Mouse (Mus musculus) neural tube, embryonic 15.5 days (tissue): ENCODE measurements around the gene Abhd4. TPM values are rescaled to one million over a fixed set of nuclear protein-coding genes. Genes with fewer than 3 reads are reported as not detected.

ENCODE experiments used
- ATAC-seq: fragments of 200-750 bp; cut with Nextera tagmentation; 2 replicates; pipeline ENCODE4 v1.8.0; 2017; ENCODE audit warnings: mild to moderate bottlenecking, moderate TSS enrichment, moderate library complexity; ENCODE audit not compliant: low FRiP score
- H3K27ac ChIP-seq: fragments of 300-500 bp; sonication (generic); replicated peaks from 2 replicates; pipeline ENCODE4 v1.5.1; 2015; ENCODE audit warnings: mild to moderate bottlenecking, inconsistent platforms
- H3K27me3 ChIP-seq: fragments of 300-500 bp; sonication (generic); replicated peaks from 2 replicates; pipeline ENCODE4 v1.6.1; 2015; ENCODE audit warnings: inconsistent platforms
- H3K36me3 ChIP-seq: fragments of 300-500 bp; sonication (generic); 2 replicates; pipeline ENCODE4 v1.6.1; 2015; ENCODE audit warnings: inconsistent platforms
- H3K4me1 ChIP-seq: fragments of 300-500 bp; sonication (generic); 2 replicates; pipeline ENCODE4 v1.6.1; 2015; ENCODE audit warnings: inconsistent platforms
- H3K4me2 ChIP-seq: fragments of 300-500 bp; sonication (generic); 2 replicates; pipeline ENCODE4 v1.6.1; 2015; ENCODE audit warnings: inconsistent platforms, mild to moderate bottlenecking, moderate library complexity
- H3K4me3 ChIP-seq: fragments of 300-500 bp; sonication (generic); replicated peaks from 2 replicates; pipeline ENCODE4 v1.5.1; 2015; ENCODE audit warnings: mild to moderate bottlenecking, inconsistent platforms
- H3K9ac ChIP-seq: fragments of 300-500 bp; sonication (generic); replicated peaks from 2 replicates; pipeline ENCODE4 v1.6.1; 2015; ENCODE audit warnings: mild to moderate bottlenecking, inconsistent platforms
- H3K9me3 ChIP-seq: fragments of 300-500 bp; sonication (generic); replicated peaks from 2 replicates; pipeline ENCODE4 v1.6.1; 2016; ENCODE audit warnings: inconsistent platforms
- WGBS: fragments of 180-500 bp; shearing (Covaris S2); methylation state at CpG from one replicate; pipeline ENCODE4 v1.1.7; 2015; ENCODE audit warnings: mixed read lengths; 5-methylcytosine and 5-hydroxymethylcytosine counted together
- polyA plus RNA-seq: library from polyadenylated mRNA; unstranded; fragments of >200 nt; fragmentation: Nextera tagmentation; extraction: Ambion mirVana; gene quantifications from 2 replicates; pipeline ENCODE4 v1.2.1, GENCODE M21; 2015

Gene Abhd4
- polyA plus RNA-seq, 1 experiment from 2014 or later, result 54.0 TPM

DNA sequence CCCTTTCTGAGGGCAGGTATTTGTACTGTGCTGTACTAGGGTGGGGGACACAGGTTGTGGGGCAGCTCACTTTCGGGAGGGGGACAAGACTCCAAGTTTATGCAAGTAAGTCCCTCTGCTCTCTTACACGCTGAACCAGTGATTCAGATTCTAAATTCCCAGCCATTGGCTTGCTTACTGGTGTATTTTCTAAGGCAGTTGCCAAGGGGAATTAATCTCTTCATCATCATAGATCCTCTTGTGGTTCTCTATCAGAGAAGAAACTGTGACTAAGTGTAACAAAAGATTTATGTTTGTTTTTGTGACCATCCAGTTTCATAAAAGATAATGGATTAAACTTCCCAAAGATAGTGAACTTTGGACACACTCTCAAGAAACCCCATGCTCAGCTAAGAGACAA lies 40.3 kb upstream of the Abhd4 start:
- Histone ChIP-seq H3K9ac (no peak overlapping the region), H3K36me3 (no peaks in the 10 kb centered on the region), H3K27ac (no peak overlapping the region), H3K4me2 (no peak overlapping the region), H3K4me1 (peaks cover 6% of the 10 kb centered on the region; the same call in 1 of the 2 replicates), H3K9me3 (no peaks in the 10 kb centered on the region), H3K27me3 (no peaks in the 10 kb centered on the region), H3K4me3 (no peak overlapping the region)
- ATAC-seq, result no peak
- WGBS, result 90% methylated on average over 2 of the region's 2 CpGs

DNA sequence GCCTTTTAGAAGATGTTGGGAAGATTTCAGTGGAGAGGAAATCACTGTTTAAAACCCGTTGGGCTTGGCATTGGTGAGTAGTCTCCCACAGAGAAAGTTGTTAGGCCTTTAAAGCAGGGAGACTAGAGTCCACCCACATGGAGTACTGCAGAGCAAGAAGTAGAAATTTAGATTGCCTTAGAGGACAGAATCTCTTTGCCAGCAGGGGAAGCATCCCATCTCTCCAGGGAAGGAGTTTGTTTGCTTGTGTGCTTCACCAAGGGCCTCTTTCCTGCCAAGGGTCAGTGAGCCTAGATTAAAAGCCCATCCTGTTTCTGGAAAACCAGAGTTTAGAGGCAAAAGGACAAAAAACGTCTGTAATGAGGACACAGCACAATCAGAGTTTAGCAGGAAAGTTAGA lies 39.5 kb upstream of the Abhd4 start:
- H3K36me3 ChIP-seq, result no peaks in the 10 kb centered on the region
- H3K9me3 ChIP-seq, result no peaks in the 10 kb centered on the region
- H3K4me3 ChIP-seq, result no peak overlapping the region
- H3K27ac ChIP-seq, result no peak overlapping the region
- no peaks in the 10 kb centered on the region for H3K27me3 ChIP-seq
- no peak overlapping the region for H3K9ac ChIP-seq
- ATAC-seq, result no peak
- 44% methylated on average over 2 of the region's 2 CpGs for WGBS
- peaks cover 12% of the 10 kb centered on the region for H3K4me1 ChIP-seq
- H3K4me2 ChIP-seq, result no peak overlapping the region

DNA sequence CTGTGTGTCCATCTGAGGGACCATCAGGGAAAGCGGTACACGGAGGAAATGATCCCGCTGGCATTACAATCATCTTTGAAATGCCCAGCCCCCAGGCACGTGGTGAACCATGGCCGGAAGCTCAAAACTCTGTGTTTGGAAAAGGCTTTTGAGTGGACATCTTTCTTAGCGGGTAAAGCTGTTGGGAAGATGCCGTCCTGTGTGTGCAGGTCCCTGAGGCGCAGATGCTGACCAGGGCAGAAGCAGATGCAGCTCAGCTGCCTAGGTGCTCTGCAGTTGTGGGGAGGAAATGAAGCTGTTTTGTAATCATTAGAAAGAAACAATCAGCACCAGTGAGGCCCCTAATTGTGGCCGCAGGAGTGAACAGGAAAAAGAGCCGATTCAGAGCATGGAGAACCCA lies 39.1 kb upstream of the Abhd4 start:
- Histone ChIP-seq H3K9me3 (no peaks in the 10 kb centered on the region), H3K27me3 (no peaks in the 10 kb centered on the region), H3K9ac (no peak overlapping the region), H3K4me2 (no peak overlapping the region), H3K36me3 (no peaks in the 10 kb centered on the region), H3K4me1 (peaks cover 13% of the 10 kb centered on the region), H3K27ac (no peak overlapping the region), H3K4me3 (no peak overlapping the region)
- 71% methylated on average over 10 of the region's 10 CpGs for WGBS
- no peak for ATAC-seq

DNA sequence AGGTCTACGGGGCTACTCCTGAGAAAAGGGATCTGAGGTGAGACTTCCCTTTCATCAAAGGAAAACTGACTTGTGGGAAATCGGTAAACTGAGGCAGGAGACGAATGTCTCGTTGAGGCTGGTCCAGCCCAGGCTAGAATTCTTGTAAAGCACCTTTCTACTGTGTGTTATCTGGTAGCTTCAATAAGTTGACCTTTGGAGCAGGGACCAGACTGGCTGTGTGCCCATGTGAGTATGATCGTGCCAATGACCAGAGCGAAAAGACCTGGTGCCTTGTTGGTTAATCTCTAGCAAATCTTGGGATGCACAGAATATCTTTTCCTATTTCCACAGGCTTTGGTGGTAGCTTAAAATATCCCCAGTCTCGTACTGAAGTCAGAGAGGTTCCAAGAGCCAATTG lies 37.9 kb upstream of the Abhd4 start:
- H3K36me3 ChIP-seq, result no peaks in the 10 kb centered on the region
- no peak overlapping the region for H3K4me3 ChIP-seq
- H3K9ac ChIP-seq, result no peak overlapping the region
- H3K4me2 ChIP-seq, result no peak overlapping the region
- H3K4me1 ChIP-seq, result peaks cover 13% of the 10 kb centered on the region
- H3K27ac ChIP-seq, result no peak overlapping the region
- WGBS, result 90% methylated on average over 7 of the region's 7 CpGs
- H3K9me3 ChIP-seq, result no peaks in the 10 kb centered on the region
- no peak for ATAC-seq
- no peaks in the 10 kb centered on the region for H3K27me3 ChIP-seq

DNA sequence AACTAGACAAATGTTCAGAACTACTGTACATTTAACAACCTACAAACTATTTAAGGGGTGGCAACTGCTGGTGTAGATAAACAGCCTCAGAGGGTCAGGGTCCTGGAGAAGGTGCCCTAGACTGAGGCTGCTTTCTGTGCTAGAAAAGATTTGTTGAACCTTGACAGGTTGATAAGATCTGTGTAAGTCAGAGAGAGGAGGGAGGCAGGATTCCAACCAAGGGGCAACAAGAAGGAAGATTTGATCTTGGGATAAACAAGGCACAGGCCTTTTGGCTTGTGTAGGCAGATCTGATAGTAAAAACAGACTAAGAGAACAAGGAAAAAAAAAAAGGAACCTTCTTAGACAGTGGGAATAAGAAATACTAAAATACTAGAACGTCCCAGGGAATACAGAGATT lies 35.8 kb upstream of the Abhd4 start:
- H3K27me3 ChIP-seq, result no peaks in the 10 kb centered on the region; the same call in 1 of the 2 replicates
- H3K4me1 ChIP-seq, result peaks cover 13% of the 10 kb centered on the region
- H3K4me2 ChIP-seq, result no peak overlapping the region
- H3K4me3 ChIP-seq, result no peak overlapping the region
- no peaks in the 10 kb centered on the region for H3K36me3 ChIP-seq
- WGBS, result 78% methylated on average over 1 of the region's 1 CpGs
- no peak for ATAC-seq
- H3K9me3 ChIP-seq, result no peaks in the 10 kb centered on the region
- no peak overlapping the region for H3K27ac ChIP-seq
- H3K9ac ChIP-seq, result no peak overlapping the region

DNA sequence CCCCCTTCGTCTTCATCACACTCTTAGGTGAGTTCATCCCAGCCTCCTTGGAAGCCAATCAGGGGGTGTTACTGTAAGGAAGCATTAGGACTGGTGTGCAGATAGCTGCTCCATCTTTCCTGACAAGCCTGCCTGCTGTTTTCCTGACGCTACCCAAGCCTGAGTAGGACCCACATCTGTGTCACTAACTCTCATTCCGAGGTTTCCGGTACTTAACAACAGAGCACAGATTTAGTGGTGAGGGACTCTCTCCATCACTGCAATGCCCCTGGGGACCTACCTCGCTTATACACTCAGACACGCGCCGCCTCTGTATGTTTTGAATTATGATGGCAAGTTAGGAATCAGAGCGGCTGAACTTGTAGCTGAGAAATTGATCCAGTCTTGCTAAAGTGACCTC lies 35.3 kb upstream of the Abhd4 start:
- no peaks in the 10 kb centered on the region; the same call in 1 of the 2 replicates for H3K27me3 ChIP-seq
- no peaks in the 10 kb centered on the region for H3K9me3 ChIP-seq
- no peak overlapping the region for H3K9ac ChIP-seq
- H3K36me3 ChIP-seq, result no peaks in the 10 kb centered on the region
- H3K4me3 ChIP-seq, result no peak overlapping the region
- H3K4me2 ChIP-seq, result no peak overlapping the region
- WGBS, result 61% methylated on average over 9 of the region's 9 CpGs
- no peak for ATAC-seq
- H3K4me1 ChIP-seq, result peaks cover 13% of the 10 kb centered on the region
- no peak overlapping the region for H3K27ac ChIP-seq

DNA sequence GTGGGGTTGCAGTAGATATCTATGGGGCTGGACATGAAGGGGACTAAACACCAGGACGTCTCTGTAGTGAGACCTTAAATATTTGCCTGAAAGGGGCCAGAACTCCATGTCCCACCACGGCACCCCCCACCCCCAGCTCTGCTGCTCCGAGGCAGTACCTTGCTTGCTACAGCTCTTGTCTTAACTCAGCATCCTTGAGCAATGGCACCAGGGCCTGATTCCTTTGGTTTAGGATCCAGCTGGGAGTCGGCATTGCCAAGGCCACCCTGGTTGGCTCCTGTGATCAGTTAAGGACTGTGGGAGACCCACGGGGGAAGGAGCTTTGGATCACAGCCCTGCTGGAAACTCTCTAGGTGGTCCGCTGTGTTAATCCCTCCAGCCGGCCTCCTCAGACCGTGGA lies 34.7 kb upstream of the Abhd4 start:
- no peaks in the 10 kb centered on the region for H3K9me3 ChIP-seq
- no peaks in the 10 kb centered on the region; the same call in 1 of the 2 replicates for H3K27me3 ChIP-seq
- H3K36me3 ChIP-seq, result no peaks in the 10 kb centered on the region
- no peak overlapping the region for H3K27ac ChIP-seq
- WGBS, result 69% methylated on average over 8 of the region's 8 CpGs
- no peak overlapping the region for H3K9ac ChIP-seq
- no peak overlapping the region for H3K4me3 ChIP-seq
- H3K4me2 ChIP-seq, result no peak overlapping the region
- H3K4me1 ChIP-seq, result peaks cover 13% of the 10 kb centered on the region
- no peak for ATAC-seq

DNA sequence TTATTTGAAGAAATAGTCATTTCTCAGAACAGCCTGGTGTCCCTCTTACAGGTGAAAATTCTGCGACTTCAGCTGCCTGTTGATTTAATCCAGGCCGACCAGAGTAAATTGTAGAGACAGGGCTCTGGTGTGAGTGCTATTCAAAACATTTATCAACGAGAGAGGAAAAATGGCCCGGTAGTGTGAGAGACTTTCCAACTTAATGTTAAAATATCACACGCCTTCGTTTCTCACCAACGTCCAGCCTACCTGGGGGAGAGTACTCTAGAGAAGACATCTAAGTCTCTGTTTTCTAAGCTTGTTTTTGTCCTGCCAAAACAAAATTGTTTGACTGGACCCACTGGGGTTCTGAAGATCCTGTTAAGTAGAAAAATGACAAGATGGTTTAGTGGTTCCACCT lies 34.1 kb upstream of the Abhd4 start:
- Histone ChIP-seq H3K4me2 (no peak overlapping the region), H3K36me3 (no peaks in the 10 kb centered on the region), H3K9me3 (no peaks in the 10 kb centered on the region), H3K27ac (no peak overlapping the region), H3K27me3 (no peaks in the 10 kb centered on the region; the same call in 1 of the 2 replicates), H3K4me3 (no peak overlapping the region), H3K9ac (no peak overlapping the region), H3K4me1 (peaks cover 16% of the 10 kb centered on the region)
- WGBS, result 89% methylated on average over 7 of the region's 7 CpGs
- no peak for ATAC-seq

DNA sequence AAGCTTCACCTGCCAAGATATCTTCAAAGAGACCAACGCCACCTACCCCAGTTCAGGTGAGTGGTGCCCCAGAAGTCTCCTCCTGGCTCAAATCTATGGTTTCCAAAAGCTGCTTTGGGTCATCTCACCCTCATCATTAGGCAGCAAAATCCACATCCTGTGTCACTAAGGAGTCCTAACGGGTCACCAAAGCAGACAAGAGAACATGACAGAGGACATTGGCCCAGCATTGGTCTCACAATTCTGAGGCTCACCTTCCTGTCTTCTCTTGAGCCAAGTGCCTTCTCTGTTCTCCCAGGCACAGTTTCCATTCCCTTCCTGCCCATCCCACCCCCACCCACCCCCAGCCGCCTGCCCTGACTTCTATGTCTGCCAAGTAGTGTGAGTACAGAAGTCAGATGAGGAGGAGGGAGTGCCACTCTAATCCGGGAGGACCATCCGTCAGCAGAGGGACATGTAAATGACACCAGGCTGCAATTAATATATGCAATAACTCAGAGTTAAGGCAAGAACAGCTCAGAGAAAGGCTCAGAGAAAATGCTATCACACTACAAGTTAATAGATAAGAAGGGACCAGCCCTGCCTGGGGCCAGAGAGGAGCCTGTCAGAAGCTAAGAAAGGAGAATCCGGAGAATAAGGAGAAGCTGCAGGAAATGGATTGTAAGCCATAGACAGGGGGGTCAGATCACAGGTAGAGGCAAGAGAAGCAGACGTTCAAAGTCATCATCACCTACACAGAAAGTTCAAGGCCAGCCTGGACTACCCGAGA lies 33.1 kb upstream of the Abhd4 start:
- WGBS, result 84% methylated on average over 8 of the region's 8 CpGs
- H3K9ac ChIP-seq, result no peak overlapping the region
- no peaks in the 10 kb centered on the region for H3K9me3 ChIP-seq
- no peak for ATAC-seq
- no peaks in the 10 kb centered on the region; the same call in 1 of the 2 replicates for H3K27me3 ChIP-seq
- peaks cover 23% of the 10 kb centered on the region for H3K4me1 ChIP-seq
- no peak overlapping the region for H3K27ac ChIP-seq
- no peak overlapping the region for H3K4me3 ChIP-seq
- H3K4me2 ChIP-seq, result no peak overlapping the region
- no peaks in the 10 kb centered on the region for H3K36me3 ChIP-seq

DNA sequence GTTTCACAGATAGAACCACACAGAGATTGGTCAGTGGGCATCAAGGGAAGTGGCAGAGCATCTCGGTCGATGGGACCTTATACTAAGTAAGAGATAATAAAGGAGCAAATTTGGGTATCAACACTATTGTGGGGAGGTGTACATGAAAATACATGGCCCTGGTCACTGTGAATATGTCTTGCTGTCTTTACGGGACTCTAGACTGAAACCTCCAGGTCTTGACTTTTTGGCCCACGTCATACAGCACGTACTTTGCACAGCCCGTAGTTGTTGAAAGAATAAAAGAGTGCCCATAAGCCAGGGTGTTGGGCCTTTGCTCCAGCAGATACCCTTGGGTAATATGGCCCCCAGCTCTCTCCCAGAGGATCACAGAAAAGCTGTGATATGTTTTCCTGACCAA lies 32.3 kb upstream of the Abhd4 start:
- H3K27me3 ChIP-seq, result no peaks in the 10 kb centered on the region; the same call in 1 of the 2 replicates
- peaks cover 25% of the 10 kb centered on the region for H3K4me1 ChIP-seq
- no peak overlapping the region for H3K9ac ChIP-seq
- no peak overlapping the region for H3K4me3 ChIP-seq
- no peaks in the 10 kb centered on the region for H3K9me3 ChIP-seq
- H3K36me3 ChIP-seq, result no peaks in the 10 kb centered on the region
- no peak for ATAC-seq
- no peak overlapping the region for H3K27ac ChIP-seq
- no peak overlapping the region for H3K4me2 ChIP-seq
- WGBS, result 98% methylated on average over 6 of the region's 6 CpGs

DNA sequence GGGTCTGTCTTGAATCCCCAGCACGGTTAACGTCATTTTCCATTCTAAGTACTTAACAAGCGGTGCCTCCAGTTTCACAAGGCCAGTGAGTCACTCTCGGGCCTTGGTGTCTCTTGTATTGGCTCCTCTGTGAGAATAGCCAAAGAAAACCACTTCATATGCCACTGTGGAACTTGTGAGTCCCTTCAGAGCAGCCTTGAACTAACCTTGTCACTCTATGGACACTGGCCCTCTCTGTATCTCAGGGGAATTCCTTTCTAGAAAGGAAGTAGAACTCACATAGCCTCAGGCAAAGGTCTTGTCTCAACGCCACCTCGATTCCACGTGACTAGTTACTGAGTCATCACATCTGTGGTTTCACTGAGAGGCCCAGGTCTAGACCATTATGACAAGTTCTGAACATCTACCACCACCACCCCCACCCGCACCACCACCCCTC lies 31.7 kb upstream of the Abhd4 start:
- Histone ChIP-seq H3K36me3 (no peaks in the 10 kb centered on the region), H3K4me2 (no peak overlapping the region), H3K27ac (no peak overlapping the region), H3K4me3 (no peak overlapping the region), H3K27me3 (no peaks in the 10 kb centered on the region; the same call in 1 of the 2 replicates), H3K4me1 (peaks cover 26% of the 10 kb centered on the region), H3K9me3 (no peaks in the 10 kb centered on the region), H3K9ac (no peak overlapping the region)
- ATAC-seq, result no peak
- WGBS, result 86% methylated on average over 8 of the region's 8 CpGs

DNA sequence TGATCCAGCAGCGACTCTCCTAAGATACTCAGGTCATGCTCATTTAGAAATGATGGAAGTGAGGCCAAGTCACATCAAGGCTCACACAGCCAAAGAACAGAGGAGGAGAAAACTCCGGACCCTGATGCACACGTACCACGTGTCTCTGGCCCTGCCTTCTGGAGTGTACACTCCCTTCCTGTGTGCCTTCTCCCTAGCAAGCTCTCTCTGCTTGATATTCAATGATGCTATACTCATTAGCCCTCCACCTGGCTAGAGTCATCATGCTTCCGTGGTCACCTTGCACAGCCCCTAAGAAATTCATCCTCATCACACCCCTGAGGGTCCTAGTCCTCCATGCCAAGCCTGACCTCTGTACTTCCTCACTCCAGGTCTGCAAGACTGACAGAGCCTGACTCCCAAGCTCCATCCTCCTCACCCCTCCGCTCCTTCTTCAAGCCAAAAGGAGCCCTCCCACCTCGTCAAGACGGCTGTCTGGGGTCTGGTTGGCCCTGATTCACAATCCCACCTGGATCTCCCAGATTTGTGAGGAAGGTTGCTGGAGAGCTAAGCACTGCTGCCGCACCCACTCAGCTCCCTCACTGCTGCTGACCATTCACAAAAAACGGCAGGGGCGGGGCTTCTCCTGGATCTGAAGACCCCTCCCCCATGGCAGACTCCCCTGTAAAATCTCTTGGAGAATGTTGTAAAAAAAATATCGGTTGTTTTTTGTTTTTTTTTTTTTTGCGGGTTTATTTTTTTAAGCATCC lies 30.5 kb upstream of the Abhd4 start:
- no peak for ATAC-seq
- peaks cover 36% of the 10 kb centered on the region for H3K4me1 ChIP-seq
- no peaks in the 10 kb centered on the region for H3K36me3 ChIP-seq
- H3K27me3 ChIP-seq, result no peaks in the 10 kb centered on the region; the same call in 1 of the 2 replicates
- 62% methylated on average over 13 of the region's 13 CpGs for WGBS
- no peak overlapping the region for H3K27ac ChIP-seq
- no peak overlapping the region for H3K4me2 ChIP-seq
- no peak overlapping the region for H3K4me3 ChIP-seq
- H3K9ac ChIP-seq, result no peak overlapping the region
- no peaks in the 10 kb centered on the region for H3K9me3 ChIP-seq
